Mouse (Mus musculus) limb, embryonic 12.5 days (tissue): ENCODE data around the gene Dapk2. TPM values are rescaled to one million over a fixed set of nuclear protein-coding genes. Genes with fewer than 3 reads are reported as not detected.

Experiments used
- ATAC-seq: fragments of 200-750 bp; cut with Nextera tagmentation; 2 replicates; pipeline ENCODE4 v1.8.0; 2017; ENCODE audit warnings: low read depth, moderate TSS enrichment; ENCODE audit not compliant: insufficient number of reproducible peaks, insufficient read depth, low FRiP score, low TSS enrichment
- H3K27ac ChIP-seq: fragments of 300-500 bp; sonication (generic); 2 replicates; pipeline ENCODE4 v1.5.1; 2016; ENCODE audit warnings: mild to moderate bottlenecking, moderate library complexity
- H3K27me3 ChIP-seq: fragments of 300-500 bp; sonication (generic); 2 replicates; pipeline ENCODE4 v1.6.1; 2016; ENCODE audit warnings: mild to moderate bottlenecking, moderate library complexity
- H3K36me3 ChIP-seq: fragments of 300-500 bp; sonication (generic); 2 replicates; pipeline ENCODE4 v1.6.1; 2016; ENCODE audit warnings: mild to moderate bottlenecking, moderate library complexity
- H3K4me1 ChIP-seq: fragments of 300-500 bp; sonication (generic); replicated peaks from 2 replicates; pipeline ENCODE4 v1.6.1; 2016
- H3K4me2 ChIP-seq: fragments of 300-500 bp; sonication (generic); 2 replicates; pipeline ENCODE4 v1.6.1; 2016; ENCODE audit warnings: mild to moderate bottlenecking, moderate library complexity
- H3K4me3 ChIP-seq: fragments of 300-500 bp; sonication (generic); replicated peaks from 2 replicates; pipeline ENCODE4 v1.5.1; 2016; ENCODE audit warnings: mild to moderate bottlenecking
- H3K9ac ChIP-seq: fragments of 300-500 bp; sonication (generic); replicated peaks from 2 replicates; pipeline ENCODE4 v1.6.1; 2016; ENCODE audit warnings: mild to moderate bottlenecking, moderate library complexity
- H3K9me3 ChIP-seq: fragments of 300-500 bp; sonication (generic); 2 replicates; pipeline ENCODE4 v1.6.1; 2016; ENCODE audit warnings: mild to moderate bottlenecking, moderate library complexity
- WGBS: fragments of 180-500 bp; shearing (Covaris S2); methylation state at CpG from one replicate; pipeline ENCODE4 v1.1.7; 2016; 5-methylcytosine and 5-hydroxymethylcytosine counted together
- polyA plus RNA-seq: library from polyadenylated mRNA; unstranded; fragments of >200 nt; fragmentation: Nextera tagmentation; extraction: Ambion mirVana; gene quantifications from 2 replicates; pipeline ENCODE4 v1.2.1, GENCODE M21; 2016

Dapk2 gene
- polyA plus RNA-seq, 1 experiment from 2014 or later = 5.2 TPM

DNA sequence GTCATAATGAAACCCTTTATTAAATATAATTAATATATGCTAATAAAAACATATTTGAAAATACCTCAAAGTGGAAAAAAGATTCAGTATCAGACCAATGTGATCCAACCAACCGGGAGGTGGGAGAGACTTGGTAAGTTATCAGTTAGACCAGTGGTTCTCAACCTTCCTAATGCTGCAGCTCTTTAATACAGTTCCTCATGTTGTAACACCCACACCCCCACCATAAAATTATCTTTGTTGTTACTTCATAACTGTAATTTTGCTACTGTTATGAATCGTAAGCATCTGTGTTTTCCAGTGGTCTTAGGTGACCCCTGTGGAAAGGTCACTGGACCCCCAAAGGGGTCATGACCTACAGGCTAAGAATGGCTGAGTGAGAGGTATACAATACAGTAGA is 105.7 kb downstream of the Dapk2 start:
- 84% methylated on average over 2 of the region's 2 CpGs for WGBS
- no peak for ATAC-seq

DNA sequence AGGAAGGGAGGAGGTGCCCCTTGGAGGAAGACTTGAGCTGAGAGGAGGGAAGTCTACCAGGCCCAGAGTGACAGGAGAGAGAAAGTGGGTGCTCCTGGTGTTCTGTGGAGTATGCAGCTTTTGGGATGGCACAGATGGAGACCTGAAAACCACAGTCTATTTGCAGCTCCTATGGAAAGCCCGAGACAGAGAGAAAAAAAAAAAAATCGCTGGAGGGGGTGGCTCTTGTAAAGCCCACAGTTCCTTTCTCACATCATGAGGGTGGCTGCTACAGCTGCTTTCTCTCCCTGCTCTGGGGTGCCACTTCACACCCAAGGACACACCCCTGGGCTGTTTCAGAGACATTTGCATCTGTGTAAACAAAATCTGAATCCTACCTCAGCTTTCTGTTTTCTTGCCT is 107.6 kb downstream of the Dapk2 start:
- ATAC-seq = no peak
- H3K4me1 ChIP-seq = no peaks in the 10 kb centered on the region
- H3K4me2 ChIP-seq = no peak overlapping the region
- H3K27ac ChIP-seq = no peak overlapping the region
- H3K36me3 ChIP-seq = no peaks in the 10 kb centered on the region
- no peaks in the 10 kb centered on the region for H3K9me3 ChIP-seq
- no peak overlapping the region for H3K4me3 ChIP-seq
- no peaks in the 10 kb centered on the region for H3K27me3 ChIP-seq
- H3K9ac ChIP-seq = no peak overlapping the region
- 23% methylated on average over 2 of the region's 2 CpGs for WGBS

More for the DNA sequence above, 105.7 kb downstream of the Dapk2 start:
- Histone ChIP-seq H3K27me3 (no peaks in the 10 kb centered on the region), H3K4me3 (no peak overlapping the region), H3K4me2 (no peak overlapping the region), H3K9ac (no peak overlapping the region), H3K36me3 (no peaks in the 10 kb centered on the region), H3K9me3 (no peaks in the 10 kb centered on the region), H3K27ac (no peak overlapping the region), H3K4me1 (no peaks in the 10 kb centered on the region)

- H3K4me2 ChIP-seq = no peak overlapping the region
- H3K4me1 ChIP-seq = peaks cover 5% of the 10 kb centered on the region
- H3K36me3 ChIP-seq = no peaks in the 10 kb centered on the region
- H3K9me3 ChIP-seq = no peaks in the 10 kb centered on the region
- H3K4me3 ChIP-seq = no peak overlapping the region
- H3K27ac ChIP-seq = no peak overlapping the region
- WGBS = 70% methylated on average over 5 of the region's 5 CpGs
- no peak overlapping the region for H3K9ac ChIP-seq
- ATAC-seq = no peak
- no peaks in the 10 kb centered on the region for H3K27me3 ChIP-seq
Observed at GRCm38 (mm10) chr9:66266237-66267170, 108.5 kb downstream of the Dapk2 start.

DNA sequence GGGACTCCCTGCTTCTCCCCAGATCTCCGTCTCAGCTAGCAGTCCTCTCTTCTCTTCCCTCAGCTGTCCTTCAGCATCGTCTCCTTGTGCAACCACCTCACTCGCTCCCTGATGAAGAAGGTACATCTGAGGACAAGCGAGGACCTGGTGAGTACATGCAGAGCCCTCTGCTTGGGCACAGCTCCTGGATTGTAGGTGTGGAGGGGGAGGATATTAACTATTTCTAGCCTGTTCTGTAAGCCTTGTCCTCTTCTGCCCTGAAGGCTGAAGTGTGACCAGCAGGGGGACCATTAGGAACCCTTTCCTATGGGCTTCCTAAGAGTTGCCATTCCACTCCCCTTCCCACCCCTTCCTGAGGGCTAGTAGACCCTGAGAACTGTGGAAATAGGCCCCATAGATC is 110.8 kb downstream of the Dapk2 start:
- H3K9me3 ChIP-seq = no peaks in the 10 kb centered on the region
- no peak overlapping the region for H3K27ac ChIP-seq
- no peaks in the 10 kb centered on the region for H3K36me3 ChIP-seq
- 70% methylated on average over 4 of the region's 4 CpGs for WGBS
- peaks cover 8% of the 10 kb centered on the region for H3K4me1 ChIP-seq
- no peak overlapping the region for H3K4me3 ChIP-seq
- H3K27me3 ChIP-seq = no peaks in the 10 kb centered on the region
- no peak for ATAC-seq
- H3K9ac ChIP-seq = no peak overlapping the region
- H3K4me2 ChIP-seq = no peak overlapping the region

GRCm38 (mm10) chr9:66270038-66270437 is 112.0 kb downstream of the Dapk2 start:
- H3K36me3 ChIP-seq = no peaks in the 10 kb centered on the region
- 73% methylated on average over 4 of the region's 4 CpGs for WGBS
- no peak for ATAC-seq
- no peak overlapping the region for H3K27ac ChIP-seq
- no peak overlapping the region for H3K4me3 ChIP-seq
- no peaks in the 10 kb centered on the region for H3K27me3 ChIP-seq
- H3K9me3 ChIP-seq = no peaks in the 10 kb centered on the region
- no peak overlapping the region for H3K9ac ChIP-seq
- H3K4me2 ChIP-seq = no peak overlapping the region
- H3K4me1 ChIP-seq = peaks cover 17% of the 10 kb centered on the region

DNA sequence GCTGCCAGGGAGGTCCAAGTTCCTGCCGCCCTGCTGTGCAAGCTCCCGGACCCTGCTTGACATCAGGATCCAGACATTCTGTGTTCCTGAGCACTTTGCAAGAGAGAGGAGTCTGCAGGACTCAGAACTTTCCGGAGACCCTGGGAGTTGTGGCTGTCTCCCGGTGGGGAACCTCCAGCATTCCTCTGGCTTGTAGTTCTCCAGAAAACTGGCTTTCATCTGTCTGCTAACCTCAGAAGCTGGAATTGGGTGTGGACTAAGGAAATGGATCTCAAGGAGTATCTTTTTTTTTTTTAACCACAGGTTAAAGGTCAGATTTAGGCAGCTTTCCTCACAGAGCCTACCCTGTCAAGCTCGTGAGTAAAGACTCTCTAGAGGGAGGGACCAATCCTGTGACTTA is 113.7 kb downstream of the Dapk2 start:
- Histone ChIP-seq H3K4me3 (no peak overlapping the region), H3K9ac (no peak overlapping the region), H3K27me3 (no peaks in the 10 kb centered on the region), H3K36me3 (no peaks in the 10 kb centered on the region), H3K9me3 (no peaks in the 10 kb centered on the region), H3K4me1 (peaks cover 33% of the 10 kb centered on the region), H3K4me2 (no peak overlapping the region), H3K27ac (no peak overlapping the region)
- ATAC-seq = no peak
- 28% methylated on average over 5 of the region's 5 CpGs for WGBS

- H3K9me3 ChIP-seq = no peaks in the 10 kb centered on the region
- H3K4me3 ChIP-seq = no peak overlapping the region
- no peak overlapping the region for H3K9ac ChIP-seq
- no peak for ATAC-seq
- WGBS = 97% methylated on average over 1 of the region's 1 CpGs
- H3K27me3 ChIP-seq = no peaks in the 10 kb centered on the region
- H3K36me3 ChIP-seq = no peaks in the 10 kb centered on the region
- H3K4me2 ChIP-seq = no peak overlapping the region
- no peak overlapping the region for H3K27ac ChIP-seq
- peaks cover 39% of the 10 kb centered on the region for H3K4me1 ChIP-seq
Observed at GRCm38 (mm10) chr9:66273632-66274031, 115.6 kb downstream of the Dapk2 start.

DNA sequence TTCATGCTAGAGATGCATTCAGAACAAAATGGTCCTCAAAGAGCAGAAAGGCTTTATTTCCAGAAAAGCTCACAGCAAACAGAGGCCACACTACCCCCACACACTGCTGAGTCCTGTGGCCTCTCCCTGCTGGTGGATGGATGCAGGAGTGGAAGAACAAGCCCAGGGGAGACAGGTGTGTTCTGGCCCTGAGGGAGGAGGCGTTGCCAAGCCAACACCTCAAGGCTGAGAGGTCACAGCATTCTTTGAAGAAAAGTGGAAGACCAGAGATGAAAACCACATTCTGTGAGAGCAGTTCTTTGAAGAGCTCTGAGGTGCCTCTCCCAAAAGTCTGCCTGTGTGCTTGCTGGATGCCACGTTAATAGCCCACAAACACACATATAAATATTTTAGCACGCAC is 116.6 kb downstream of the Dapk2 start:
- WGBS = 26% methylated on average over 3 of the region's 3 CpGs
- Histone ChIP-seq H3K27ac (0 out of 2 replicates have a peak overlapping the region, but pooled peaks have one; percentile 77), H3K4me2 (peak overlapping the region; percentile 52)

DNA sequence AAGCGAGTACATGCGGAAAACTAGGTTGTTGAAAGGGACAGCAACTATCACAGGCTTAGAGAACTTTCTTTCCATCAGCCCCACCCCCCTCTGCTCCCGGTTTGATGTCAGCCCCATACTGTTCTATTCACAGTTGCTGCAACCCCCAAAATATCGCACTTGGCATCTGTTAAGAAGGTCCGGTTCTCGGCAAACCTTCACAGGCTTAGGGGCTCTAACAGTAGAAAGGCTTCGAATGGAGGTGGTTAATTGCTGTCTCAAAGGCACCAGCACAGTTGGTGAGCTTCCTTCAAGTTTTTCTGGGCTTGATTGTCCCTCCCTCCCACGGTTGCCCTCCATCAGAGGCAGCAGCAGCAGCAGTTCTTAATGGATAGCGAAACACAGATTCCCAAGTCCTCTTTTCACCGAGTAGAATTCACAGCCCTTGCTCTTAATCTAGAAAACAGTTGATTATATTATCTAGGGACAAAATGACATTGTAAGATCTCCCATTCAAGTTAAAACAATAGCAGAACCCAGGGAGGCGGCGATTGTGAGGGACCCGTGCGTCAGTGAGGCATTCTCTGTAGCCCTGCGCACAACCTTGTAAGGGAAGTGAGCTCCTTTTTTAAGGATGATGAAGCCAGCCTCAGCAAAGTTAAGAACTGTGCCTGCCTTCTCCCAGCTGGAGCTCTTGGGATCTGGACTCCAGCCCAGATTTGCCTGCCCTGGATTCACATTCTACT is 117.4 kb downstream of the Dapk2 start:
- Histone ChIP-seq H3K27ac (peak overlapping the region; percentile 77), H3K27me3 (no peaks in the 10 kb centered on the region), H3K9me3 (no peaks in the 10 kb centered on the region), H3K4me1 (peaks cover 39% of the 10 kb centered on the region), H3K36me3 (no peaks in the 10 kb centered on the region), H3K4me2 (peak overlapping the region; percentile 52), H3K4me3 (peak overlapping the region; percentile 23), H3K9ac (0 out of 2 replicates have a peak overlapping the region, but pooled peaks have one; percentile 14)
- 5% methylated on average over 15 of the region's 15 CpGs for WGBS
- ATAC-seq = 0 out of 2 replicates have a peak, but pooled peaks have one; percentile 22

More for the DNA sequence above, 116.6 kb downstream of the Dapk2 start:
- Histone ChIP-seq H3K9ac (no peak overlapping the region; the same call in 1 of the 2 replicates), H3K9me3 (no peaks in the 10 kb centered on the region), H3K4me3 (no peak overlapping the region), H3K4me1 (peaks cover 39% of the 10 kb centered on the region), H3K27me3 (no peaks in the 10 kb centered on the region), H3K36me3 (no peaks in the 10 kb centered on the region)
- ATAC-seq = no peak

GRCm38 (mm10) chr9:66276062-66276461 is 118.0 kb downstream of the Dapk2 start:
- no peak for ATAC-seq
- Histone ChIP-seq H3K27ac (no peak overlapping the region), H3K27me3 (no peaks in the 10 kb centered on the region), H3K9ac (no peak overlapping the region), H3K4me2 (peak overlapping the region; percentile 52; the same call in 1 of the 2 replicates), H3K9me3 (no peaks in the 10 kb centered on the region), H3K36me3 (no peaks in the 10 kb centered on the region), H3K4me1 (peaks cover 39% of the 10 kb centered on the region), H3K4me3 (no peak overlapping the region)
- WGBS = 44% methylated on average over 4 of the region's 4 CpGs

GRCm38 (mm10) chr9:66276697-66277385 is 118.8 kb downstream of the Dapk2 start:
- Histone ChIP-seq H3K9me3 (no peaks in the 10 kb centered on the region), H3K36me3 (no peaks in the 10 kb centered on the region), H3K27ac (peak overlapping the region; percentile 72), H3K4me1 (peaks cover 31% of the 10 kb centered on the region), H3K4me3 (no peak overlapping the region), H3K27me3 (no peaks in the 10 kb centered on the region), H3K4me2 (0 out of 2 replicates have a peak overlapping the region, but pooled peaks have one; percentile 19), H3K9ac (no peak overlapping the region)
- WGBS = 9% methylated on average over 14 of the region's 14 CpGs
- ATAC-seq = peak; percentile 72; the same call in 1 of the 2 replicates
